Mouse (Mus musculus) mature B cell (primary cell): ENCODE results near the gene Hoxa3.

ENCODE experiments used
- in situ Hi-C: fragments of 300-500 bp; cut with MboI; formaldehyde crosslinking; loops from 2 replicates; pipeline ENCODE4 v1.14.3; 2019

The Hoxa3 gene

GRCm38 (mm10) chr6:52213119-52213986 lies at the start of gene Hoxa3, which contains the start of gene Gm28308:
Gene Hoxa3 (minus strand): TSS chr6:52213336.
Gene Gm28308 (minus strand): TSS chr6:52213339.
- in situ Hi-C loops = no loop called here

- in situ Hi-C loops = loop anchor here (10.0 to 25.0 kb wide), 2 partner anchors 325 to 652 kb away; no protein-coding TSS in a partner anchor
Observed at GRCm38 (mm10) chr6:52262463-52263320, 49.6 kb upstream of the Hoxa3 start.

- in situ Hi-C loops = loop anchor here (10.0 to 25.0 kb wide), 2 partner anchors 325 to 653 kb away; no protein-coding TSS in a partner anchor
Observed at GRCm38 (mm10) chr6:52261751-52262462, 48.8 kb upstream of the Hoxa3 start.

- in situ Hi-C loops = loop anchor here (10.0 to 25.0 kb wide), 2 partner anchors 326 to 654 kb away; no protein-coding TSS in a partner anchor
Observed at GRCm38 (mm10) chr6:52260654-52261575, 47.8 kb upstream of the Hoxa3 start, which contains the start of gene Hoxa13. Gene Hoxa13 (minus strand): TSS chr6:52260880.

GRCm38 (mm10) chr6:52259811-52260261 lies 46.7 kb upstream of the Hoxa3 start:
- in situ Hi-C loops = loop anchor here (10.0 to 25.0 kb wide), 2 partner anchors 327 to 655 kb away; no protein-coding TSS in a partner anchor

- in situ Hi-C loops = loop anchor here (25.0 kb wide), 1 partner anchor 328 kb away; no protein-coding TSS in a partner anchor
Observed at GRCm38 (mm10) chr6:52259081-52259790, 46.1 kb upstream of the Hoxa3 start.

GRCm38 (mm10) chr6:52256956-52257355 lies 43.8 kb upstream of the Hoxa3 start:
- in situ Hi-C loops = loop anchor here (25.0 kb wide), 1 partner anchor 330 kb away; no protein-coding TSS in a partner anchor

- in situ Hi-C loops = loop anchor here (25.0 kb wide), 1 partner anchor 333 kb away; no protein-coding TSS in a partner anchor
Observed at GRCm38 (mm10) chr6:52253511-52254500, 40.7 kb upstream of the Hoxa3 start.

- in situ Hi-C loops = loop anchor here (25.0 kb wide), 1 partner anchor 334 kb away; no protein-coding TSS in a partner anchor
Observed at GRCm38 (mm10) chr6:52252775-52253376, 39.7 kb upstream of the Hoxa3 start.

GRCm38 (mm10) chr6:52252016-52252774 lies 39.1 kb upstream of the Hoxa3 start:
- in situ Hi-C loops = loop anchor here (25.0 kb wide), 1 partner anchor 335 kb away; no protein-coding TSS in a partner anchor

GRCm38 (mm10) chr6:52251177-52251879 lies 38.2 kb upstream of the Hoxa3 start:
- in situ Hi-C loops = loop anchor here (25.0 kb wide), 1 partner anchor 336 kb away; no protein-coding TSS in a partner anchor

GRCm38 (mm10) chr6:52249826-52250225 lies 36.7 kb upstream of the Hoxa3 start:
- in situ Hi-C loops = loop anchor here (25.0 kb wide), 2 partner anchors 337 to 1438 kb away; no protein-coding TSS in a partner anchor

GRCm38 (mm10) chr6:52249415-52249738 lies 36.2 kb upstream of the Hoxa3 start:
- in situ Hi-C loops = loop anchor here (25.0 kb wide), 1 partner anchor 1437 kb away; no protein-coding TSS in a partner anchor

GRCm38 (mm10) chr6:52248638-52249414 lies 35.7 kb upstream of the Hoxa3 start:
- in situ Hi-C loops = loop anchor here (25.0 kb wide), 1 partner anchor 1437 kb away; no protein-coding TSS in a partner anchor
